Comparison of ENCODE assay signal across 8 mouse cellular contexts in the genomic region with DNA sequence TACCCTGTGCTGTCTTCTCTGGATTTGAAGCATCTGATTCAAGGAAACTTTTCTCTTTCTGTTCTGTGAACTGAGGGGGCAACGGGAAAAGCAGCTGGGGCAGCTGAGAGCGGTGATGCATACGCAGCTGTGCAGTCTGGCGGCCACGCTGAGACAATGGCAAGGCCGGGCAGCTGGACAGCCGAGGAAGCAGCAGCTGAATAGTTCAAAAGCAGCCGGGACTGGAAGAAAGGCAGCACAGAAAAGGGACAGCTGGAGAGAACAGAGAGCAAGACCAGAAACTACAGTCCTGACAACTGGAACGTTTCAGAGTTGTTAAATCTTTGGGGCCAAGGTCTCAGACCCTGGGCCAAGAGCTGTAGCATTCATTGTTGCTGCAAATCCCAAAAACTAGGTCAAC. TPM values are rescaled to one million over a fixed set of nuclear protein-coding genes. Genes with fewer than 3 reads are reported as not detected.
DNase-seq lines count a peak whose midpoint lies in the region; ATAC-seq and TF ChIP-seq lines count a peak whose summit lies in the region.

No protein-coding gene starts in this region.

- TF ChIP-seq POLR2A in CH12.LX (IDR thresholded peaks at IDR 0.05; ENCODE audit: low read depth, low read length): no peak
- no peak for TF ChIP-seq POLR2A in limb, embryonic 14.5 days (IDR thresholded peaks at IDR 0.05; ENCODE audit: borderline replicate concordance, extremely low read depth, insufficient read depth, insufficient read length)

- H3K27me3 ChIP-seq in CH12.LX (replicated peaks): no peaks in the 10 kb centered on the region
- H3K27me3 ChIP-seq in forebrain, embryonic 14.5 days (replicated peaks; ENCODE audit: control insufficient read depth, insufficient read depth, low read length): no peaks in the 10 kb centered on the region
- no peaks in the 10 kb centered on the region for H3K27me3 ChIP-seq in limb, embryonic 14.5 days (ENCODE audit: control insufficient read depth, insufficient read depth, low read length)

- H3K4me2 ChIP-seq in CH12.LX (ENCODE audit: insufficient read depth, low read depth, poor library complexity, severe bottlenecking): peak overlapping the region; percentile 71
- H3K4me2 ChIP-seq in forebrain, embryonic 14.5 days (ENCODE audit: low read length): peak overlapping the region; percentile 70
- peak overlapping the region; percentile 77 for H3K4me2 ChIP-seq in limb, embryonic 14.5 days (replicated peaks; ENCODE audit: low read depth, low read length, severe bottlenecking)

- in situ Hi-C loops in CH12.LX (cut with MboI; ENCODE audit: low pct_ligation_motif_present, low pct_unique_long_range_greater_than_20kb, low sequenced_read_pairs): no loop called here

- no peak overlapping the region for H3K4me3 ChIP-seq in CH12.LX (replicated peaks in 1 of 3; ENCODE audit: low read depth in 2 of 3, low read length in 2 of 3, poor library complexity in 1 of 3)
- peak overlapping the region; percentile 87; the same call in 1 of the 2 replicates for H3K4me3 ChIP-seq in forebrain, embryonic 14.5 days (ENCODE audit: low read depth, low read length)
- no peak overlapping the region for H3K4me3 ChIP-seq in limb, embryonic 14.5 days (replicated peaks; ENCODE audit: low read length)

- dilution Hi-C loops in CH12.LX (cut with MboI; ENCODE audit: extremely low pct_ligation_motif_present, extremely low pct_unique_long_range_greater_than_20kb, low sequenced_read_pairs): no loop called here

- TF ChIP-seq CTCF in CH12.LX (conservative IDR thresholded peaks at IDR 0.05 in 1 of 2, IDR thresholded peaks at IDR 0.05 in 1 of 2; ENCODE audit: low read depth in 2 of 2, low read length in 2 of 2): no peak

- ATAC-seq in forebrain, embryonic 14.5 days: peak; percentile 15
- ATAC-seq in limb, embryonic 14.5 days (ENCODE audit: low FRiP score, low read depth): peak; percentile 72

- H3K36me3 ChIP-seq in CH12.LX (replicated peaks in 1 of 2; ENCODE audit: control insufficient read depth in 1 of 2, insufficient read depth in 1 of 2, low read length in 1 of 2): peaks cover 21 to 27% of the 10 kb centered on the region in 2 experiments
- H3K36me3 ChIP-seq in forebrain, embryonic 14.5 days (ENCODE audit: control insufficient read depth, insufficient read depth, low read length): peaks cover 24% of the 10 kb centered on the region
- H3K36me3 ChIP-seq in limb, embryonic 14.5 days (ENCODE audit: control insufficient read depth, insufficient read depth, low read length): peaks cover 21% of the 10 kb centered on the region

- H3K9me3 ChIP-seq in CH12.LX (replicated peaks; ENCODE audit: low read length): no peaks in the 10 kb centered on the region
- H3K9me3 ChIP-seq in forebrain, embryonic 14.5 days (replicated peaks; ENCODE audit: control insufficient read depth, low read length): no peaks in the 10 kb centered on the region
- no peaks in the 10 kb centered on the region for H3K9me3 ChIP-seq in limb, embryonic 14.5 days (ENCODE audit: control insufficient read depth, low read length)

- peaks cover 11% of the 10 kb centered on the region for H3K79me2 ChIP-seq in CH12.LX (replicated peaks; ENCODE audit: control insufficient read depth, extremely low read depth, insufficient read depth, poor library complexity, severe bottlenecking)

- WGBS in forebrain, embryonic 14.5 days: 3% methylated on average over 9 of the region's 9 CpGs
- WGBS in limb, embryonic 14.5 days: 48% methylated on average over 9 of the region's 9 CpGs

- no peak for TF ChIP-seq RAD21 in CH12.LX (IDR thresholded peaks at IDR 0.05; ENCODE audit: low read depth, low read length)

- H3K27ac ChIP-seq in CH12.LX (ENCODE audit: insufficient read depth, low read depth): no peak overlapping the region
- H3K27ac ChIP-seq in forebrain, embryonic 14.5 days (ENCODE audit: low read depth, low read length): peak overlapping the region; percentile 70; the same call in 1 of the 2 replicates
- no peak overlapping the region for H3K27ac ChIP-seq in limb, embryonic 14.5 days (replicated peaks; ENCODE audit: low read depth, low read length)

- no peak for TF ChIP-seq EP300 in CH12.LX (IDR thresholded peaks at IDR 0.05; ENCODE audit: low read length)

- peak overlapping the region; percentile 28; the same call in 1 of the 2 replicates for H3K9ac ChIP-seq in CH12.LX (ENCODE audit: insufficient read depth, low read depth)
- H3K9ac ChIP-seq in forebrain, embryonic 14.5 days (ENCODE audit: low read length): peak overlapping the region; percentile 76
- no peak overlapping the region for H3K9ac ChIP-seq in limb, embryonic 14.5 days (ENCODE audit: low read depth, low read length, severe bottlenecking)

- H3K4me1 ChIP-seq in CH12.LX (ENCODE audit: control insufficient read depth in 1 of 2, insufficient read depth in 2 of 2): peaks cover 2 to 16% of the 10 kb centered on the region in 2 experiments; a peak in 2 of 4 replicates
- peaks cover 12% of the 10 kb centered on the region for H3K4me1 ChIP-seq in forebrain, embryonic 14.5 days (ENCODE audit: control insufficient read depth, insufficient read depth, low read length)
- peaks cover 6% of the 10 kb centered on the region; the same call in 1 of the 2 replicates for H3K4me1 ChIP-seq in limb, embryonic 14.5 days (ENCODE audit: control insufficient read depth, insufficient read depth, low read length)

- no peak for DNase-seq in CH12.LX (ENCODE audit: extremely low read depth)
- peak; percentile 64 for DNase-seq in brain, adult 2 months (ENCODE audit: low read depth, low spot score)
- DNase-seq in forebrain, embryonic 14.5 days (ENCODE audit: low spot score): peak; percentile 47
- DNase-seq in heart, postnatal 4 days: peak; percentile 54
- DNase-seq in limb, embryonic 14.5 days (ENCODE audit: low spot score): peak; percentile 56
- DNase-seq in neural tube, embryonic 10.5 days (ENCODE audit: extremely low spot score, low spot score): peak; percentile 55
- no peak for DNase-seq in T-cell, adult 2 months (ENCODE audit: low spot score)
- no peak for DNase-seq in spleen, postnatal 36 days (ENCODE audit: low spot score in 2 of 2)

TF ChIP-seq in CH12.LX, 34 proteins besides CTCF, POLR2A, EP300 and RAD21:
- TF ChIP-seq TCF12 (IDR thresholded peaks at IDR 0.05; ENCODE audit: low read depth, low read length): 0 out of 2 replicates have a peak, but pooled peaks have one; percentile 34
- TF ChIP-seq ETS1 (conservative IDR thresholded peaks at IDR 0.05; ENCODE audit: low read depth, low read length): peak; percentile 15; the same call in 1 of the 2 replicates
- TF ChIP-seq MAZ (IDR thresholded peaks at IDR 0.05; ENCODE audit: low read depth, low read length): no peak

RNA-seq across cellular contexts. Expression of a gene that starts 1.1 kb away (rescaled TPM):
- 60.6 and 77.4 TPM in 2 replicates for total RNA-seq in CH12.LX (2012; rRNA removed)
- 128 and 151 TPM in 2 replicates for total RNA-seq in CH12.LX (2014; rRNA removed)
- 144 and 149 TPM in 2 replicates for polyA plus RNA-seq in CH12.LX (2012; ENCODE audit: insufficient read length, low read depth)
- 92.1 and 93.0 TPM in 2 replicates for polyA plus RNA-seq in forebrain, embryonic 14.5 days (2014; fragmentation: Nextera tagmentation; extraction: Ambion mirVana)
- 10 to 100 TPM; 29.8 to 32.0 TPM for total RNA-seq in heart, postnatal 4 days (2021)
- polyA plus RNA-seq in limb, embryonic 14.5 days (2012; rRNA removed): 29.0 and 34.8 TPM in 2 replicates
- polyA plus RNA-seq in limb, embryonic 14.5 days (2014; fragmentation: Nextera tagmentation; extraction: Ambion mirVana): 54.5 and 55.0 TPM in 2 replicates

RNA-seq across cellular contexts. Expression of a gene that starts 20.6 kb away (rescaled TPM):
- 94.7 and 117 TPM in 2 replicates for total RNA-seq in CH12.LX (2012; rRNA removed)
- 240 and 277 TPM in 2 replicates for total RNA-seq in CH12.LX (2014; rRNA removed)
- 133 and 148 TPM in 2 replicates for polyA plus RNA-seq in CH12.LX (2012; ENCODE audit: insufficient read length, low read depth)
- 116 and 143 TPM in 2 replicates for polyA plus RNA-seq in forebrain, embryonic 14.5 days (2014; fragmentation: Nextera tagmentation; extraction: Ambion mirVana)
- 100 to 1,000 TPM in 1 of 2 experiments, 10 to 100 TPM in 1; 95.4 to 106 TPM for total RNA-seq in heart, postnatal 4 days (2021)
- polyA plus RNA-seq in limb, embryonic 14.5 days (2012; rRNA removed): 106 and 112 TPM in 2 replicates
- 156 and 170 TPM in 2 replicates for polyA plus RNA-seq in limb, embryonic 14.5 days (2014; fragmentation: Nextera tagmentation; extraction: Ambion mirVana)

RNA-seq across cellular contexts. Expression of a gene that starts 29.7 kb away (rescaled TPM):
- total RNA-seq in CH12.LX (2012; rRNA removed): not detected in 2 replicates
- not detected in 2 replicates for total RNA-seq in CH12.LX (2014; rRNA removed)
- polyA plus RNA-seq in CH12.LX (2012; ENCODE audit: insufficient read length, low read depth): not detected in 2 replicates
- 0.10 and 0.37 TPM in 2 replicates for polyA plus RNA-seq in forebrain, embryonic 14.5 days (2014; fragmentation: Nextera tagmentation; extraction: Ambion mirVana)
- total RNA-seq in heart, postnatal 4 days (2021): under 1 TPM; 0.09 to 0.12 TPM
- polyA plus RNA-seq in limb, embryonic 14.5 days (2012; rRNA removed): 0.05 and 0.10 TPM in 2 replicates
- polyA plus RNA-seq in limb, embryonic 14.5 days (2014; fragmentation: Nextera tagmentation; extraction: Ambion mirVana): 0.11 TPM in 1 of 2 replicates, not detected in the other

Comparison
In these comparisons a context has a peak if more than half of its experiments do, and no peak if none do; other contexts are left out.
1. DNase-seq: peak in brain, adult 2 months (single experiment), forebrain, embryonic 14.5 days (single experiment), heart, postnatal 4 days (single experiment), limb, embryonic 14.5 days (single experiment) and neural tube, embryonic 10.5 days (single experiment); none in CH12.LX (single experiment), T-cell, adult 2 months (single experiment) and spleen, postnatal 36 days (0 of 2).
2. Peak in every context shown above with its lines, with median percentiles within 50 percentile points of each other: H3K4me2 ChIP-seq.